Mouse (Mus musculus) stomach, embryonic 16.5 days (tissue): ENCODE measurements at regions not wholly inside any gene's neighbourhood (a gene's known extent, or its start where the extent isn't known, plus 50 kb on each side); places are given as distances from the start of the nearest gene placed in this dataset.
A peak's percentile ranks its signal among the peaks of the same experiment; 100 is the strongest.

ENCODE experiments used
- ATAC-seq: fragments of 200-750 bp; cut with Nextera tagmentation; 2 replicates; pipeline ENCODE4 v1.8.0; 2017; ENCODE audit warnings: moderate number of reproducible peaks, moderate TSS enrichment; ENCODE audit not compliant: insufficient read depth, low FRiP score
- H3K27ac ChIP-seq: fragments of 300-500 bp; sonication (generic); 2 replicates; pipeline ENCODE4 v1.5.1; 2014; ENCODE audit warnings: low read length
- H3K27me3 ChIP-seq: fragments of 300-500 bp; sonication (generic); 2 replicates; pipeline ENCODE4 v1.6.1; 2014; ENCODE audit warnings: low read length, control low read depth, mixed read lengths; ENCODE audit not compliant: control insufficient read depth, insufficient read depth
- H3K36me3 ChIP-seq: fragments of 300-500 bp; sonication (generic); 2 replicates; pipeline ENCODE4 v1.6.1; 2014; ENCODE audit warnings: low read length; ENCODE audit not compliant: control insufficient read depth, insufficient read depth
- H3K4me1 ChIP-seq: fragments of 300-500 bp; sonication (generic); 2 replicates; pipeline ENCODE4 v1.6.1; 2014; ENCODE audit warnings: low read length, control low read depth, mixed read lengths; ENCODE audit not compliant: control insufficient read depth, insufficient read depth
- H3K4me2 ChIP-seq: fragments of 300-500 bp; sonication (generic); 2 replicates; pipeline ENCODE4 v1.6.1; 2014; ENCODE audit warnings: low read depth, low read length, mixed read lengths
- H3K4me3 ChIP-seq: fragments of 300-500 bp; sonication (generic); replicated peaks from 2 replicates; pipeline ENCODE4 v1.5.1; 2014; ENCODE audit warnings: mild to moderate bottlenecking, low read length
- H3K9ac ChIP-seq: fragments of 300-500 bp; sonication (generic); 2 replicates; pipeline ENCODE4 v1.6.1; 2014; ENCODE audit warnings: low read length
- H3K9me3 ChIP-seq: fragments of 300-500 bp; sonication (generic); replicated peaks from 2 replicates; pipeline ENCODE4 v1.6.1; 2016; ENCODE audit warnings: low read length, control low read depth; ENCODE audit not compliant: control insufficient read depth
- WGBS: fragments of 180-500 bp; shearing (Covaris S2); extraction: QIAGEN DNeasy Blood & Tissue Kit; methylation state at CpG from one replicate; pipeline ENCODE4 v1.1.7; 2014; 5-methylcytosine and 5-hydroxymethylcytosine counted together

DNA sequence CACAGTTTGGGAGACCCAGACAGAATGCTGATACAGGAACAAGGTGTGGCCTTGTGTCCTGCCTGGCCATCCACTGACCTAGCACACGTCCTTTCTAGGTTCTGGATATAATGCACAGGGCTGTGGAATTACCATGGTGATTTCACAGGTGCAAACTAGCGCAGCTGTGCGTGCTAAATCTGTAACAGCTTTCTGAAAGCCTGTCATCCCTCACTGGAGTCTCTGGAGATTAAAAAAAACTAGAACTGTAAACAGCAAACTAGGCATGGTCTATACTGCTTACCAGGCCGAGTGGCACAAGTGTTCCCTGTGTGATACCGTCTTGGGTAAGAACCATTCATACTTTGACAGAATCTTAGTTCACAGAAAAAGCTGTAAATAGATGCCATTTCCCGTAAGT, 69.9 kb upstream of the Tmtc1 start:
- ATAC-seq, result no peak
- Histone ChIP-seq H3K27me3 (no peaks in the 10 kb centered on the region), H3K27ac (no peak overlapping the region), H3K4me1 (no peaks in the 10 kb centered on the region), H3K36me3 (no peaks in the 10 kb centered on the region), H3K9me3 (no peaks in the 10 kb centered on the region), H3K4me3 (no peak overlapping the region), H3K9ac (no peak overlapping the region), H3K4me2 (no peak overlapping the region)
- WGBS, result 67% methylated on average over 6 of the region's 6 CpGs

DNA sequence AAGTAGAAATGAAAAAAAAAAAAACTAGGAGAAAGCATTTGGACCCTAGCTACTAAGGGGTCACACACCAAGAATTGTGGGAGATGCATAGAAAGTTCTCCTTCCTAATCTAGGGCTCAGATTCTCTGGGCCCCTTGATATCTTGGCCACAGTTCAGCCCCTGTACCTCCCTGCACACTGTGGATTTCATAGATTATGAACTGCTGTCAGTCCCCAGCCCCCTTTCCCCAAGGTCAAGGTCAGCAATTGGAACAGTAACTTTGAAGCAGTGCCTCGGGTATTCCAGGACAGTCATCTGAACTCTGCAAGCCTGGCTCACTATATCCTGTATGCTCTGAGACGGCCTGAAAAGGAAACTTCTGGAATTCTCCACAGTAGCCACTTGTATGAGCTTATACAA, 68.9 kb upstream of the Tmtc1 start:
- H3K4me1 ChIP-seq, result no peaks in the 10 kb centered on the region
- no peak overlapping the region for H3K9ac ChIP-seq
- H3K4me3 ChIP-seq, result no peak overlapping the region
- no peak overlapping the region for H3K4me2 ChIP-seq
- no peak for ATAC-seq
- no peaks in the 10 kb centered on the region for H3K36me3 ChIP-seq
- no peaks in the 10 kb centered on the region for H3K9me3 ChIP-seq
- H3K27ac ChIP-seq, result no peak overlapping the region
- H3K27me3 ChIP-seq, result no peaks in the 10 kb centered on the region
- 41% methylated on average over 2 of the region's 2 CpGs for WGBS

DNA sequence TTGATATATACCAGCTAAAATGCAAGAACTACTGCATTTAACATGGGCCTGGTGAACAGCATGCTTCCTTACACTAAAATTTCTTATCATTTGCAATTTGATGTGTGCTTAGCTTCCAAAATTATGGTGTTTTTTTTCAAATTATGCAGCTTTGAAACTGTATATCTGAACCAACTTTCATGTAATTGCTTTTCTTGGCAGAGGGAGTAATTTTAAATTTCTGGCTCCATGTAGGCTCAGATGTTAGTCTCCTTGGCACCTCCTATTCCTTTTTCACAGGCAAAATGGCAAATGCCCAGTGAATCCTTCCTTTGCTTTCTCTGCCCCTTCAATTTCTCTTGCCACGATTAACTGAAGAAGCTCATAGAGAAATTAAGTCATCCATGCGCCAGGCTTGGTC, 61.1 kb upstream of the Tmtc1 start:
- ATAC-seq, result no peak
- WGBS, result 89% methylated on average over 2 of the region's 2 CpGs
- H3K27ac ChIP-seq, result no peak overlapping the region

DNA sequence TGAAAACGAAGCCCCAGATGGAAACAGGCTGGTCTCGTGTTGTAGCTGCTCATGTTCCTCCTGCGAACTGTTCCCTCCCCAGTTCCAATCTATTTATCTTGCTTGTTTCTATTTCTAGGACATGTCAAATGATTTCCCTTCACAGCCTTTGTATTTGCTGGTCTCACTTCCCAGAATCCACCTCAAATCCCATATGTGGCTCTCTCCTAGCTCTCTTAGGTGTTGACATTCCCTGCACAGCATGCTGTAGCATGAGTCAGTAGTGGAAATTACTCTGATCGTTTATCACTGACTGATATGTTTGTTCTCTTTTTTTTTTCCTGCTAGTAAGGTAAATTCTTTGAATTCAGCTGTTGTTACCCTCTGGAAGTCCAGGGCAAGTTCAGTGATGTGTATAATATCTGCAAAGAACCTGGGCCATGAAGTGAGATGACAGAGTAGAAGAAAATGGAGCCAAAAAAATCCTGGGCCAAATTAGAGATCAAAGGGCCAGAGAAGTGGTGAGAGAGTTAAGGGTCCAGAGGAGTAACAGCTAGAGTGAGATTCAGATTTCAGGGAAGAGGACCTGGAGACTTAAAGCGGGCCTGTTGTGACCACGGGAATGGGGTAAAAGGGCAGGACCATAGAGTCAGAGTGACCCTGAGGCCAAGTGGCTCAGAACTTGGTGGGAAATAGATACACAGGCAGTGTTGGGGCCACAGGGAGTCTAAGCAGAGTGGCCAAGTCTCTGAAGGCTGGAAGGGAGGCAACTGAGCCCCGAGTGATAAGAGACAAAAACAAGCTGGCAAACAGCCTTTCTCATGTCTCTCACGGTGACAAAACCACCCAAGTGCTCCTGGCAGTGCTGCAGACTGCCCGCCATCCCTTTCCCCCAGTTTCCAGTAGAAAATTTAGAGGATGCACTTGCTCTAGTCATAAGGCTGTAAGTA, 56.3 kb upstream of the Tmtc1 start:
- Histone ChIP-seq H3K36me3 (no peaks in the 10 kb centered on the region), H3K9me3 (no peaks in the 10 kb centered on the region), H3K27ac (no peak overlapping the region), H3K4me1 (peaks cover 7% of the 10 kb centered on the region; the same call in 1 of the 2 replicates), H3K27me3 (no peaks in the 10 kb centered on the region), H3K4me3 (no peak overlapping the region), H3K9ac (no peak overlapping the region), H3K4me2 (no peak overlapping the region)
- WGBS, result 29% methylated on average over 9 of the region's 9 CpGs
- peak; percentile 69; the same call in 1 of the 2 replicates for ATAC-seq

More for the DNA sequence above, 61.1 kb upstream of the Tmtc1 start:
- H3K9ac ChIP-seq, result no peak overlapping the region
- H3K4me3 ChIP-seq, result no peak overlapping the region
- no peaks in the 10 kb centered on the region for H3K36me3 ChIP-seq
- H3K4me2 ChIP-seq, result no peak overlapping the region
- H3K9me3 ChIP-seq, result no peaks in the 10 kb centered on the region
- H3K27me3 ChIP-seq, result no peaks in the 10 kb centered on the region
- H3K4me1 ChIP-seq, result peaks cover 5% of the 10 kb centered on the region; the same call in 1 of the 2 replicates
